Mouse (Mus musculus) CD4-positive, CD25-positive, alpha-beta regulatory T cell, adult 4 months (primary cell): Measurements from ENCODE around the gene Ccdc9. TPM values are rescaled to one million over a fixed set of nuclear protein-coding genes. Genes with fewer than 3 reads are reported as not detected.
"Not testable (repeated sequence)": the region's sequence is repeated elsewhere in the genome, so short reads cannot be mapped to it uniquely, and the experiment has no call there.

ENCODE experiments used
- ATAC-seq: one replicate; pipeline ENCODE4 v1.8.0; 2017
- polyA plus RNA-seq, 2 experiments: library from polyadenylated mRNA; unstranded; fragments of 100-300 nt; shearing (Covaris generic); gene quantifications; one replicate each; pipeline ENCODE4 v1.2.1; 2017

Ccdc9 gene
- polyA plus RNA-seq, 2 experiments from 2014 or later: 7.6 to 13.1 TPM

GRCm38 (mm10) chr7:16308093-16308492, 21.5 kb upstream of the Ccdc9 start, which contains the start of gene Bbc3:
TSS of gene Bbc3 (plus strand) at chr7:16308393.
- ATAC-seq: not testable (repeated sequence)

GRCm38 (mm10) chr7:16307141-16307540, 20.5 kb upstream of the Ccdc9 start:
- ATAC-seq: not testable (repeated sequence)

- ATAC-seq: peak; percentile 33
These were observed 12.9 kb upstream of the Ccdc9 start for GRCm38 (mm10) chr7:16299419-16300035.

- no peak for ATAC-seq
These were observed 12.3 kb upstream of the Ccdc9 start for GRCm38 (mm10) chr7:16298927-16299326.

GRCm38 (mm10) chr7:16297616-16298015, 11.0 kb upstream of the Ccdc9 start:
- ATAC-seq: no peak

DNA sequence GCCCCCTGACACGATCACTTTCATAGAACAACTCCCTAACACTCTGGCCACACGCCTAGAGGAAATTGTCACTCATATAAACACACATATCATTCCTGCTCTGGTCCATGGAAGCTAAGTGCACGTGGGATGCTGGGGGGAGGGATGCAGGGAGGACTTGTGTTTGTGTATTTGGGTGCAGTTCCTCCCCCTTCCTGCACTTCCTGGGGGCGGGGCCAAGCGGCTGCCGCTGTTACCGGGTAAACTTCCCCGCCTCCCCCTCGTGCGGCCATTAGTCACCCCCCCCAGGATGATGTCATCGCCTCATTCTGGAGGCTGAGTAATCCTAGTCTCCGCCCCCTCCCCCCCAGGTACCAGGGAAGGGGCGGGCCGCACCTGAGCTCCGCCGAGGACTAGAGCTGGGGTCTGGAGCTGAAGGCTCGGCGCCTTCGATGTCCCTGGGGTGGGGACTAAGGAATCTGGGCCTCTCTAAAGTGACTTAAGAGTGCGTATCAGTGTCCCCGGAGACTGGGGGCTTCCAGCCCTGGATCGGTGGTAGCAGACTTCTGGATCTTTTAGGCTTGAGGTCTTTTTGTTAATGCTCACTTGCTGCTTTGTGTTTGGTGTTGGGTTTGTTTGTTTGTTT, 10.3 kb upstream of the Ccdc9 start:
- ATAC-seq: peak; percentile 64

GRCm38 (mm10) chr7:16296146-16296545, 9.6 kb upstream of the Ccdc9 start:
- ATAC-seq: no peak

GRCm38 (mm10) chr7:16295321-16295900, 8.8 kb upstream of the Ccdc9 start:
- peak; percentile 67 for ATAC-seq

GRCm38 (mm10) chr7:16294837-16295236, 8.2 kb upstream of the Ccdc9 start:
- ATAC-seq: peak; percentile 64

DNA sequence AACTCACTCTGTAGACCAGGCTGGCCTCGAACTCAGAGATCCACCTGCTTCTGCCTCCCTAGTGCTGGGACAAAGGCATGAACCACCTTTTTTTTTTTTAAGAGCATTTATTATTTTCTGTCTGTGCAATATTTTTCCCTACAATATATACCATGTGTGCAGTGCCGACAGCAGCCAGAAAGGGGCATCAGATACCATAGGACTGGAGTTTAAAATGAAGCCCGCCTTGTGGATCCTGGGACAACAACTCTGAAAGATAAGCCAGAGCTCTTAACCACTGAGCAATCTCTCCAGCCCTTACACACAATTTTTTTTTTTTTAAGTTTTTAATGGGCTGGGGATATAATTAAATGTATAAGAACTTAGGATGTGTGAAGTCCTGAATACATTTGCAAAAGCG, 7.8 kb upstream of the Ccdc9 start:
- no peak for ATAC-seq

- no peak for ATAC-seq
These were observed 1.2 kb upstream of the Ccdc9 start for GRCm38 (mm10) chr7:16287791-16288190.

GRCm38 (mm10) chr7:16287016-16287415, 421 bp upstream of the Ccdc9 start:
- no peak for ATAC-seq

GRCm38 (mm10) chr7:16285450-16286025, 1.1 kb downstream of the Ccdc9 start:
- ATAC-seq: peak; percentile 25

DNA sequence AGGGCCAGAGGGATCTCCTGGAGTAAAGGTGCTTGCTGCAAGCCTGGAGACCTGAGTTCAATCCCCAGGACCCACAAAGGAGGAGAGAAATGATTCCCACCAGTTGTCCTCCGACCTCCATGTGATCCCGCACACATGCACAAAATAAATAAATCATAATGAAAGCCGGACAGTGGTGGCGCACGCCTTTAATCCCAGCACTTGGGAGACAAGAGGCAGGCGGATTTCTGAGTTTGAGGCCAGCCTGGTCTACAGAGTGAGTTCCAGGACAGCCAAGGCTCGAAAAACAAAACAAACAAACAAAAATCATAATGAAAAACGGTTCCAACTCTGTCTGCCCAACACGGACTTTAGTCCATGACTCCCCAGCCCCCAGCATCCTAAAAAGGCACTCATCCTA, 1.7 kb downstream of the Ccdc9 start:
- no peak for ATAC-seq

DNA sequence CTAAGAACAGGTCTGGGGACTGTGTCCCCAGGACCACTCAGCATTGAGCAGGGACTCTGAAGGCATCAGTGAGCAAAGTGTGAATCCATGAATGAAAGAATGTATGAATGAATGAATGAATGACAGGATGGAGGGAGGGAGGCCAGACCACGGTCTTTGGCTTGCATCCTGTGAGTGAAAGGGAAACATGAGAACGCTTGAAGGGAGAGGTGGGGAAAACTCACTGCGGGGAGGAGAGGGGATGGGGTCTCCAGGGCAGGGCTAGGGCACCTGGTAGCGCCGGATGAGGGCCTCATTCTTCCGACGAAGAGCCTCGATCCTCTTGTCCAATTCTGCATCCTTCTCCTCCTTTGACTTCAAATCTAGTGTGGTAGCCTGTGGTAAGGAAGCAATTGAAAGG, 2.6 kb downstream of the Ccdc9 start:
- ATAC-seq: no peak

DNA sequence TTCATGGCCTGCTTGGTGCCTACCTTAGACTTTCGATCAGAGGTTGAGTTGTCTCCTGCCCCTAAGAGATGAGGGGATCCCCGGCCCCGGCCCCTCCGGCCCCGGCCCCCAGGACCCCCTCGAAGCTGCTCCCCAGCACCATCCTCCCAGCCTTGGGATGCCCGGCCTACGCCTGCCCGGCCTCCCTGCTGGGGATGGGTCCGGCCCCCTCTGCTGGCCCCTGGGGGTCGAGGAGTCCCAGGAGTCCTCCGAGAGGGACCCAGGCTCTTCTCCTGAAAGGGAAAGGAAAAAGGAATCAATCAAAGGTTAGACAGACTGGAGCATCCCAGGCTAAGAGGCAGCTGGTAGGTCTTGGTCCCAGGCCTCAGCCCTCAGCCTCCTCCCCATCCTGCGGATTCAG, 4.3 kb downstream of the Ccdc9 start:
- ATAC-seq: no peak

GRCm38 (mm10) chr7:16280721-16281120, 5.9 kb downstream of the Ccdc9 start:
- ATAC-seq: no peak

DNA sequence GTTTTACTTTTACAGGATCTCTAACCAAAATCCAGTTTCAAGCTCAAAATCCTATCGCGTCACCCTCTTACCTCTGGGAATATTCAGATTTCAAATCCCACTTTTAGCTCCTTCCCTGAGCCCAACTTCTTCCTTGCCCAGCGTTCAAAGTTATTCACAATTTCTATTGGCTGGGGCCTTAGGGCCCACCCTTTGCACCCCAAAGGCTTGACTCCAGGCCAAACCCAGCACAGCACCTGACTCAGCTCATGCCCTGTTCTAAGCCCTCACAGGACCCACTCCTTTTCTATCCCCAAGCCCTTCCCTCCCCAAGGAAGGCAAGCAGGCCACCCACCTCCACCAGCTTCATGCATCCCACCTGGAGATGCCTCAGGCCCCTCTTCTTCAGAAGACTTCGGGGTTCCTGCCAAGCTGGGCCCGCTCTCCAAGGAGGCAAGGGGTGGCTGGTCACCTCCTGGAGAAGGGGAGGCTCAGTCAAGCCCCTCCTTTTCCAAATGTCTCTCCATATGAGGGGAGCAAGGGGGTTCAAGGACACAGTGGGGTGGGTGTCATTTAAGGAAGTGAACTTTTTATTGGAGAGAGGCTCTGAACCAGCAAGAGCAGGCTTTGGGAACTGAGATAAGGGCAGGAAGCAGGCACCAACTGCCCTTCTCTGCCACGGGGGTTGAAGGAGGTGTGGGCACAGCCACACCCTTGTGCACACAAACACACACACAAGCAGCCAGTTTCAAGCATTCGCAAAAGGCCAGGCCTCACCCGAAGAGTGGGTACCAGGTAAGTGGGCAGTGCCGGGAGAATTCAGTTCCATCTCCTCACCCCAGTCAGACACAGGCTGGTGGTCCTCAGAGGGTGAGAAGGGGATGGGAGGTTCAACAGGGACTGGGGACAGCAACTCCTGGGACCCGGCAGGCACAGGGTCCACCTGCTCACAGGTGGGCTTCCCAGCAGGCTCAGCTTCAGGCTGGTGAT, 11.4 kb downstream of the Ccdc9 start:
- no peak for ATAC-seq

- ATAC-seq: peak; percentile 83
These were observed 12.8 kb downstream of the Ccdc9 start for GRCm38 (mm10) chr7:16273766-16274140.

- peak; percentile 82 for ATAC-seq
These were observed 13.4 kb downstream of the Ccdc9 start, which contains the start of gene Inafm1 for GRCm38 (mm10) chr7:16273081-16273765. TSS of gene Inafm1 (minus strand) at chr7:16273617.

GRCm38 (mm10) chr7:16272681-16273080, 13.9 kb downstream of the Ccdc9 start:
- ATAC-seq: peak; percentile 41

DNA sequence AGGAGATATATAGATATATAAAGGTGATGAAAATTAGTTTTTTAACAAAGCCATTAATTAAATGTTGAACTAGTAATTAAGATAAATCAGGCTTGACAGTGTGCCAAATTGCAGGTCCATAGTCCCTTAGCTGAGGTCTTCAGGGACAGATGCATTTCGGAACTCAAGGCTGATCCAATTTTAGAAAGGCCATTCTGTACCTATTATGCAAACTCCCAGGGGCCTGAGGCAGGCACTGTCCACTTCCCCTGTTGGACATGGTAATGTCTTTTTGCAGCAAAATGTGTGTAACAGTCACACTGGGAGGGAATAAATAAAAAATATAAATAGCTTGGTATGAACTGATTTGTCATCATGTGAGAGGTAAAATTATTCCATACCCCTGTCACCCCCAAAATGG, 15.5 kb downstream of the Ccdc9 start:
- ATAC-seq: no peak
